Mouse (Mus musculus): ENCODE results near the gene Dtx4.

Dtx4 gene

GRCm38 (mm10) chr19:12493453-12494186, 7.6 kb downstream of the Dtx4 start:
- no peak for DNase-seq

DNA sequence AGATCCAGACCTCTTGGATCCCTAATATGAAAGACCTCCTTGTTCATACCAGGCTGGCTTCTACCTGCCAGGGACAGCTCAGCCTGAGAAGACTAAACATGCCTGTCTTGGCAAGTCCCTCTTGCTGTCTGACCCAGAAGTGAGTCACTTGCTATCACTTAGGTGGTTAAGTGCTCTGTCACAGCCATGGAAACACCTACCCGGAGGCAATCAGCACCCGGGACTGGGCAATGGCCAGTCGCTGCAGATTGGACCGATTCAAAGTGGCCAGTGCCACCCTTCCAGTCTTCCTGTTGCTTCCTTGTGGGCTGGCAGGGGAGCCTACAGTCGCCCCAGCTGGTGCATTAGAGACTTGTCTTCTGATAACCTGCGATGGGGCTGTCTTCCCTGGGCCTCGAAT, 9.6 kb downstream of the Dtx4 start:
- no peak for DNase-seq

DNA sequence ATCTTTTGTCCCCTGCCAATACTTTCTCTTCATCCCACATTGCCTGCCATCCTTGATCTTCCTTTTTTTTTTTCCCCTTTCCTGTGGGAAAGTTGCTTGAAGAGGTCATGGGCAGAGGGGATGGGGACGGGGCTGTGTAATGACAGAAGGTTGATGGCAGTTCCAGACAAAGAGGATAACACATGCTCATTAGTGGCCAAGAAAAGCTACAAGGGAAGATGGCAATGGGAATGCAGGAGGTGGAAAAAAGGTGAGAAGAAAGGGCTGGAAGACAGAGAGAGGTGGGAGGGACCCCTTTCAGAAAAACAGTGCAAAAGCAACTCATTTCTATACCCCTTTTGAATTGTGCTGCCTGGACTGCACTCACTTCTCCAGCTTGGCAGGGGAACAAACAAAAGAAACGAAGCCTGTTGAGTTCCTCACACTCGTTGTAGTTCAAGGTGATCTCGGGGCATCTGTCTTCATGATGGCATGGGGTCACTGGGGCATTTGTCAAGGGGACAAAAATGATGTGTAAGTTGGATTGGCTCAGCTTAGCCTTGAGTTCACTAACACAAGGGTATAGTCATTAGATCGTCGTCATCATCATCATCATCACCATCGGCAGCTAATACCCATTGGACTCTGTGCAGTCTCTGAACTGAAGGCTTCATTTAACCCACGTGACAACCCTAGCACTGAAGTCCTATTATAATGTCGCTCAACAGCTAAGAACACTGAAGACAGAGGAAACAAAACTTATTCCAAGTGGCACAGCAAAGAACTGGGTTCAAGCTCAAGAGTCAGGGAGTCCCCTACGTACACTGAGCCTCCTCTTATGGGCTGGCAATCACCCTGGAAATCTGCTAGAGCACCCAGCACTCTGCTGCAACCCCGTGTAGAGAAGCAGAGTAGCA, 11.3 kb downstream of the Dtx4 start:
- no peak for DNase-seq

DNA sequence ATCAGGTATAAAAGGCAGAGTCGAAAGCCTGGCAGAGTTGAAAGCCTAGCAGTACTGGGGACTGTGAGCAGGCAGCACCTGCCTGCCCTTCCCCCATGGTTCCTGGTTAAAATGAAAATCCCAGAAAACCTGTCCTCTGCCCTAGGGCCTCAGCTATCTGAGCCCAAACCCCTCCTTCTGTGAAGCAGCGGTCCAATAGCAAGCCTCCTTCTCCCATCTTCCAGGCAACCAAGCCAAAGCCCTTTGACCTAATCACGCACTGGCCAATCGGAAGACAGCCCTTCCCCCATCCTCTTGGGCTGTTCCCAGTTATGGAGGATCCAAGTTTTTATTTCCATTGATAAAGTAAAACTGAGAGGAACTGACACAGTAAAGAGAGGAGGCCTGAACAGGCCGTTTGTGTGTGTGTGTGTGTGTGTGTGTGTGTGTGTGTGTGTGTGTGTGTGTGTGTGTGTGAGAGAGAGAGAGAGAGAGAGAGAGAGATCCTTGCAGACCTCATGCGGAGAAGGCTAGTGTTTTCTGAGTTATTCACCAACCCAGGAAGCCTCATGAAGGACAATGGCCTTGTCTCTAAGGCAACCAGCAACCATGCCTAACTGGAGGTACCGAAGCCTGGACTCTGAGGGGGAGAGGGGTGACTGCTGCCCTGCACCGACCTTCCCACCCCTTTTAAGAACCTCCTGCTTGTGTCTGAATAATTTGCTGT, 12.1 kb downstream of the Dtx4 start:
- DNase-seq = no peak

- DNase-seq = no peak
Measured at GRCm38 (mm10) chr19:12488205-12488966, 12.9 kb downstream of the Dtx4 start.

DNA sequence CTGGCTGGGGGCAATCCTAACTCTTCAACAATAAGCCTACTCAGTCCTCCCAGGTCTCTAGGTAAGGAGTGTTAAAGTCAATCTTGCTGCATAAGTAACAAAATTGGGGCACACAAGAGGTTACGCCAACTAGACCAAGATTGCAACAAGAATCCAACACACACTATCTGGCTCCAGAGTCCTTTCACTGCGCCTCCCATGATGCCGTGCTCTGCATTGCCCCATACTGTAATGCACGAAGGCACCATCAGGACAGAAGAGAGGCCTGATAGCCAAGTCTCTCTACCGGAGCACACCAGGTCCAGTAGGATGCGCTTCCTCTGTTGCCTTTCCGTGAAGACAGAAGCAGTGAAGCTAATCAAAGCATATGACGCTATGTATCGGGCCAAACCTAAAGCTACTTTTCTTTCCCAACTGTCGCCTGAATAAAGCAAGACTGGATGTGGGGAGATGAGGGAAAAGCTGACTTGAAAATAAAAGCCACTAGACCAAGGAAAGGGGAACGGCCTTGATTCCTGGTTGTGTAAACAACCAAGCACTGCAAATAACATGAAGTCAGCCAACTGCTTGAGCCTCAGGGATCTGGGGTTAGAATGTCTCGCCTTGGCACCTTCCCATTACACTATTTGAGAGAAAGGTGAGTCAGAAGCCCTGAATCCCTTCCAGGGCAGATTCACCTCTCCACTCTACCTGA, 13.6 kb downstream of the Dtx4 start:
- DNase-seq = no peak

- DNase-seq = peak; percentile 50
Measured at GRCm38 (mm10) chr19:12486875-12487274, 14.4 kb downstream of the Dtx4 start.

GRCm38 (mm10) chr19:12485631-12486030, 15.6 kb downstream of the Dtx4 start:
- DNase-seq = no peak

- DNase-seq = no peak
Measured at GRCm38 (mm10) chr19:12485223-12485622, 16.0 kb downstream of the Dtx4 start.

GRCm38 (mm10) chr19:12484210-12484609, 17.0 kb downstream of the Dtx4 start:
- no peak for DNase-seq

GRCm38 (mm10) chr19:12483782-12484181, 17.5 kb downstream of the Dtx4 start:
- DNase-seq = no peak

- DNase-seq = no peak
Measured at GRCm38 (mm10) chr19:12478369-12478768, 22.9 kb downstream of the Dtx4 start.

- no peak for DNase-seq
Measured at GRCm38 (mm10) chr19:12476721-12477270, 24.5 kb downstream of the Dtx4 start.

DNA sequence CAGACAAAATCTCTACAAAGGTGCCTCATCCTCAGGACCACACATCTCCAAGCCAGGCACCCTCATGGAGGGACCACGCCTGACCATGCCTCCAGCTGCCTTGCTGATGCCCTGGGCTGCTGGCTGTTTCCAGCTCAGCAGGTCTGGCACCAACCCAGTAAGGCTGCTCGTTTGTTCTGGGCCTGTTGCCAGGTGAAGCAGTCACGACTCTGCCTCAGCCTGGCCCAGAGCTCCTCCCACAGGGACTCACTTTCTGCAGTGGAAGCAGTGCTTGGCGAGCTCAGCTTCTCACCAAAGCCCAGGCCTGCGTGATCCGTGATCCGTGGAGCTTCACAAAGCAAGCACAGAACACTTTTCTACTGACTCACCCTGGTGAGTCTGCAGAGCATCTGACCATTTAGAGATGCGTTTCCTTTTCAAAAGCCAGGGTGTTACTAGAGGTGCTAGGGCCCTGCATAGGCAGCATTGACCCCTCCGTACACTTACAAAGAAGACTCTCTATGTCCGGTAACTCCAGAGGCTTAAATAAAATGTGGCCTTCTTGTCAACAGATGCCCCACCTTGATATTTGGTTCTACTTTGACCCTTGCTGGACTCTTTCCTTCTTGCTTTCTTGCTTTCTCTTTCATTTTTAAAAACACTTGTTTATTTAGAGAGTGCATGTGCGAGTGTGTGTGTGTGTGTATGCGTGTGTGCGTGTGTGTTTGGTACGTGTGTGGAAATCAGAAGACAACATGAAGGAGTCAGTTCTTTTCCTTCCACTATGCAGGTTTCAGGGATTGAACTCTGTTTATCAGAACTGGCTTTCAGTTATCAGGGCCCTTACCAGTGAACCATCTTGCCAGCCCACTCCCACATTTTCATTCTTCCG, 25.6 kb downstream of the Dtx4 start:
- peak; percentile 95 for DNase-seq

- DNase-seq = no peak
Measured at GRCm38 (mm10) chr19:12473951-12474350, 27.3 kb downstream of the Dtx4 start.

GRCm38 (mm10) chr19:12473201-12473641, 28.0 kb downstream of the Dtx4 start:
- no peak for DNase-seq

DNA sequence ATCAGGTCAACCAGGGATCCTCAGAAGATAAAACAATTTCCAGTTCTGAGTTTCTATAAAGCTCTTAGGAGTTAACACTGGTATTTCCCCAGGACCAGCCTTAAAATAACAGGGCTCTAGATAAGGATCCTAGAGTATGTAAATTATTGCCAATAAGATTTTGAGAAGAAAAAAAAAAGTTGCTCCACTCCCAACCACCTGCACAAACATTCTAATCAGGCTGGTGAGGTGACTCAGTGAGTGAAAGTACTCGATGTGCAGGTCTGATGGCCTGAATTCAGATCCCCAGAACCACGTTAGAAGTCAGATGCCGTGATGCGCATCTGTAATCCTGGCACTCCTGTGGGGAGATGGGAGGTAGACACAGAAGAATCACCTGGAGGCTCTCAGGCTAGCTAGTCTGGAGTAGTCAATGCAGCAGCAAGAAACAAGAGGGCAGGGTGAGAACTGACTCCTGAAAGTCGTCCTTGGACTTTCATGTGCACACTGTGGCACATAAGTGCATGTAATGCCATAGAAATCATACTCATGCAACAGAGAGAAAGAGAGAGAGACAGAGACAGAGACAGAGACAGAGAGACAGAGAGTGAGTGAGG, 28.8 kb downstream of the Dtx4 start:
- DNase-seq = no peak

- DNase-seq = no peak
Measured at GRCm38 (mm10) chr19:12471866-12472265, 29.4 kb downstream of the Dtx4 start.

- peak; percentile 19 for DNase-seq
Measured at GRCm38 (mm10) chr19:12467436-12467835, 33.8 kb downstream of the Dtx4 start.

DNA sequence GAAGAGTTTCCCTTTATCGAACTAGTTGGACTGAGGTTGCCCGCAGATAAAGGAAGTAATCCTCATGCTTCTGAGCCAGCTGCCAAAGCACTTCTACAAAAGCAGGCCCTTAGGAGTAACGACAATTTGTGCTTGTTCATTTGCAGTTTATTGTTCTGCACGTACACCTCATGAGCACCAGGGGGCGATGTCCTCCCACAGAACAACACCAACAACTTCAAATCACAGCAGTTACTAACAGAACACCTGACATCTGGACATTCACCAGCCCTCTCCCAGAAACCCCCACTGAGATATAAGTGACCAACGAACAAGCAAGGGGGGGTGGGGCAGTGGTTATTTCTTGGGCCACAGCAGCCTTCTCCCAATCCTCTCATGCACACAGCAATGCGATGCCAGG, 35.0 kb downstream of the Dtx4 start:
- peak; percentile 81 for DNase-seq
